Mouse (Mus musculus) MEL (cell line): Measurements from ENCODE around the gene Tarbp1. TPM values are rescaled to one million over a fixed set of nuclear protein-coding genes. Genes with fewer than 3 reads are reported as not detected.

ENCODE experiments used
- DNase-seq: peaks from one replicate; pipeline ENCODE4 v3.0.0; 2011; ENCODE audit warnings: low read depth, low spot score
- H3K27ac ChIP-seq: 2 replicates; pipeline ENCODE4 v1.5.1; 2012; ENCODE audit warnings: low read depth, mild to moderate bottlenecking, control low read depth, low read length, moderate library complexity; ENCODE audit not compliant: control insufficient read depth
- H3K27me3 ChIP-seq, 2 experiments: fragments of 150-350 bp in 1 of 2; sonication (generic) in 1 of 2; 2 replicates each; pipeline ENCODE4 v1.6.1; 2012; ENCODE audit warnings: low read length in 2 of 2, mild to moderate bottlenecking in 2 of 2, improper control_type of control experiment in 1 of 2, moderate library complexity in 1 of 2; ENCODE audit not compliant: insufficient read depth in 2 of 2, control insufficient read depth in 1 of 2
- H3K36me3 ChIP-seq, 2 experiments: 2 replicates each; pipeline ENCODE4 v1.6.1; 2012 to 2014; ENCODE audit warnings: low read length in 2 of 2, improper control_type of control experiment in 1 of 2, inconsistent platforms in 1 of 2, mild to moderate bottlenecking in 1 of 2; ENCODE audit not compliant: insufficient read depth in 2 of 2, control insufficient read depth in 1 of 2
- H3K4me1 ChIP-seq, 2 experiments: fragments of 150-350 bp in 1 of 2; sonication (generic) in 1 of 2; 2 replicates each; pipeline ENCODE4 v1.6.1; 2012; ENCODE audit warnings: low read length in 2 of 2, improper control_type of control experiment in 1 of 2, mild to moderate bottlenecking in 1 of 2; ENCODE audit not compliant: insufficient read depth in 2 of 2, control insufficient read depth in 1 of 2
- H3K4me3 ChIP-seq, 2 experiments: fragments of 150-350 bp in 1 of 2; sonication (generic) in 1 of 2; 2 replicates each; pipeline ENCODE4 v1.5.1; 2012; ENCODE audit warnings: low read depth in 2 of 2, low read length in 2 of 2, mild to moderate bottlenecking in 2 of 2, moderate library complexity in 2 of 2, control low read depth in 1 of 2, improper control_type of control experiment in 1 of 2; ENCODE audit not compliant: control insufficient read depth in 1 of 2, insufficient read depth in 1 of 2
- H3K79me2 ChIP-seq: 2 replicates; pipeline ENCODE4 v1.6.1; 2012; ENCODE audit warnings: mild to moderate bottlenecking, low read length, moderate library complexity; ENCODE audit not compliant: control insufficient read depth, poor library complexity, insufficient read depth
- H3K9ac ChIP-seq: 2 replicates; pipeline ENCODE4 v1.6.1; 2012; ENCODE audit warnings: low read depth, mild to moderate bottlenecking, control low read depth, low read length, moderate library complexity; ENCODE audit not compliant: control insufficient read depth, poor library complexity, severe bottlenecking
- H3K9me3 ChIP-seq: fragments of 150-350 bp; sonication (generic); replicated peaks from 2 replicates; pipeline ENCODE4 v1.6.1; 2012; ENCODE audit warnings: mild to moderate bottlenecking, low read length, improper control_type of control experiment, moderate library complexity; ENCODE audit not compliant: insufficient read depth
- CHD1 ChIP-seq: IDR thresholded peaks from 2 replicates; pipeline ENCODE4 v1.6.1; 2012; ENCODE audit warnings: low read depth, mild to moderate bottlenecking, inconsistent platforms, low read length, improper control_type of control experiment
- CTCF ChIP-seq, 3 experiments: IDR thresholded peaks in 2 of 3; conservative IDR thresholded peaks in 1 of 3; 2 replicates each; pipeline ENCODE4 v1.5.1; 2011 to 2012; ENCODE audit warnings: low read length in 3 of 3, low read depth in 2 of 3, mild to moderate bottlenecking in 2 of 3, improper control_type of control experiment in 1 of 3, inconsistent platforms in 1 of 3, mixed read lengths in 1 of 3, moderate library complexity in 1 of 3; ENCODE audit not compliant: control insufficient read depth in 1 of 3, insufficient read depth in 1 of 3, poor library complexity in 1 of 3, severe bottlenecking in 1 of 3
- E2F4 ChIP-seq: IDR thresholded peaks from 2 replicates; pipeline ENCODE4 v1.6.1; 2011; ENCODE audit warnings: low read depth, low read length, improper control_type of control experiment, borderline replicate concordance
- ELF1 ChIP-seq: IDR thresholded peaks from 2 replicates; pipeline ENCODE4 v1.6.1; 2014; ENCODE audit warnings: low read depth, mild to moderate bottlenecking, inconsistent platforms, low read length, improper control_type of control experiment, moderate library complexity
- ETS1 ChIP-seq: IDR thresholded peaks from 2 replicates; pipeline ENCODE4 v1.6.1; 2012; ENCODE audit warnings: low read depth, mild to moderate bottlenecking, inconsistent platforms, low read length, improper control_type of control experiment, moderate library complexity
- HCFC1 ChIP-seq: IDR thresholded peaks from 2 replicates; pipeline ENCODE4 v1.6.1; 2012; ENCODE audit warnings: low read depth, mild to moderate bottlenecking, inconsistent platforms, low read length, improper control_type of control experiment, moderate library complexity
- MAX ChIP-seq: IDR thresholded peaks from 2 replicates; pipeline ENCODE4 v1.6.1; 2011; ENCODE audit warnings: low read length, improper control_type of control experiment
- MYC ChIP-seq: IDR thresholded peaks from 2 replicates; pipeline ENCODE4 v1.6.1; 2011; ENCODE audit warnings: low read depth, mild to moderate bottlenecking, low read length, improper control_type of control experiment, moderate library complexity
- POLR2A ChIP-seq, 2 experiments: IDR thresholded peaks; 2 replicates each; pipeline ENCODE4 v1.6.1; 2011 to 2012; ENCODE audit warnings: low read length in 2 of 2, mild to moderate bottlenecking in 2 of 2, control low read depth in 1 of 2, improper control_type of control experiment in 1 of 2, low read depth in 1 of 2, moderate library complexity in 1 of 2; ENCODE audit not compliant: control insufficient read depth in 1 of 2, insufficient read depth in 1 of 2, poor library complexity in 1 of 2
- POLR2AphosphoS2 ChIP-seq: IDR thresholded peaks from 2 replicates; pipeline ENCODE4 v1.6.1; 2011; ENCODE audit warnings: low read length, improper control_type of control experiment
- RAD21 ChIP-seq: IDR thresholded peaks from 2 replicates; pipeline ENCODE4 v1.6.1; 2011; ENCODE audit warnings: mild to moderate bottlenecking, low read depth, low read length, improper control_type of control experiment
- RCOR1 ChIP-seq: IDR thresholded peaks from 2 replicates; pipeline ENCODE4 v1.6.1; 2012; ENCODE audit warnings: low read depth, mild to moderate bottlenecking, inconsistent platforms, low read length, improper control_type of control experiment
- SMC3 ChIP-seq: IDR thresholded peaks from 2 replicates; pipeline ENCODE4 v1.6.1; 2011; ENCODE audit warnings: low read depth, low read length, improper control_type of control experiment
- TBP ChIP-seq: IDR thresholded peaks from 2 replicates; pipeline ENCODE4 v1.8.0; 2011; ENCODE audit warnings: low read depth, low read length, improper control_type of control experiment
- USF1 ChIP-seq: IDR thresholded peaks from 2 replicates; pipeline ENCODE4 v1.6.1; 2014; ENCODE audit warnings: low read depth, mild to moderate bottlenecking, inconsistent platforms, low read length, improper control_type of control experiment, moderate library complexity
- USF2 ChIP-seq, 2 experiments: IDR thresholded peaks; 2 replicates each; pipeline ENCODE4 v1.6.1; 2011 to 2012; ENCODE audit warnings: improper control_type of control experiment in 2 of 2, low read length in 2 of 2, borderline replicate concordance in 1 of 2, inconsistent platforms in 1 of 2, low read depth in 1 of 2, mild to moderate bottlenecking in 1 of 2; ENCODE audit not compliant: insufficient read depth in 1 of 2
- ZC3H11A ChIP-seq: IDR thresholded peaks from 2 replicates; pipeline ENCODE4 v1.6.1; 2012; ENCODE audit warnings: low read depth, mild to moderate bottlenecking, inconsistent platforms, low read length, improper control_type of control experiment
- ZKSCAN1 ChIP-seq: IDR thresholded peaks from 2 replicates; pipeline ENCODE4 v1.6.1; 2012; ENCODE audit warnings: low read depth, mild to moderate bottlenecking, inconsistent platforms, low read length, improper control_type of control experiment, moderate library complexity
- ZMIZ1 ChIP-seq: IDR thresholded peaks from 2 replicates; pipeline ENCODE4 v1.6.1; 2012; ENCODE audit warnings: low read depth, mild to moderate bottlenecking, inconsistent platforms, low read length, improper control_type of control experiment, moderate library complexity
- ZNF384 ChIP-seq: IDR thresholded peaks from 2 replicates; pipeline ENCODE4 v1.6.1; 2012; ENCODE audit warnings: low read depth, mild to moderate bottlenecking, inconsistent platforms, low read length, improper control_type of control experiment
- polyA plus RNA-seq, 2 experiments: library from polyadenylated mRNA; stranded (reverse) in 1 of 2; unstranded in 1 of 2; fragments of >175 nt in 1 of 2; fragments of >200 nt in 1 of 2; gene quantifications; 2 replicates each; pipeline versions ENCODE4 v1.2.1 to v1.2.4; 2012; ENCODE audit warnings: low replicate concordance in 2 of 2, low read depth in 1 of 2; ENCODE audit not compliant: insufficient read length in 2 of 2, insufficient read depth in 1 of 2, missing spikeins in 1 of 2
- total RNA-seq: library from RNA; depleted of rRNA; stranded (reverse); fragments of 300-350 nt; gene quantifications from 2 replicates; pipeline ENCODE4 v1.2.3, GENCODE M21; 2012

Tarbp1 gene
- total and polyA plus RNA-seq, 3 experiments = 5.4 to 8.4 TPM; not detected in 1

GRCm38 (mm10) chr8:126461735-126462134, 13.1 kb downstream of the Tarbp1 start:
- Histone ChIP-seq H3K27me3 (no peaks in the 10 kb centered on the region), H3K36me3 (no peaks in the 10 kb centered on the region), H3K9me3 (no peaks in the 10 kb centered on the region), H3K79me2 (no peaks in the 10 kb centered on the region), H3K4me1 (no peaks in the 10 kb centered on the region), H3K27ac (no peak overlapping the region), H3K9ac (no peak overlapping the region), H3K4me3 (no peak overlapping the region)
- no peak for DNase-seq
- no peak for TF ChIP-seq TBP
- no peak for TF ChIP-seq POLR2AphosphoS2
- no peak for TF ChIP-seq E2F4
- no peak for TF ChIP-seq CHD1
- TF ChIP-seq ELF1 = no peak
- no peak for TF ChIP-seq RCOR1
- no peak for TF ChIP-seq ZNF384
- no peak for TF ChIP-seq MAX
- no peak for TF ChIP-seq CTCF (IDR thresholded peaks at IDR 0.05 in 2 of 3, conservative IDR thresholded peaks at IDR 0.05 in 1 of 3; ENCODE audit: control insufficient read depth in 1 of 3, insufficient read depth in 1 of 3, low read depth in 2 of 3, low read length in 3 of 3, poor library complexity in 1 of 3, severe bottlenecking in 1 of 3)
- TF ChIP-seq USF1 = no peak
- TF ChIP-seq POLR2A (IDR thresholded peaks at IDR 0.05; ENCODE audit: control insufficient read depth in 1 of 2, insufficient read depth in 1 of 2, low read depth in 1 of 2, low read length in 2 of 2, poor library complexity in 1 of 2) = no peak
- TF ChIP-seq ZC3H11A = no peak
- no peak for TF ChIP-seq MYC
- TF ChIP-seq ZKSCAN1 = no peak
- no peak for TF ChIP-seq HCFC1
- TF ChIP-seq ETS1 = no peak
- no peak for TF ChIP-seq USF2 (IDR thresholded peaks at IDR 0.05; ENCODE audit: borderline replicate concordance in 1 of 2, insufficient read depth in 1 of 2, low read depth in 1 of 2, low read length in 2 of 2)
- TF ChIP-seq RAD21 = no peak
- TF ChIP-seq ZMIZ1 = no peak

DNA sequence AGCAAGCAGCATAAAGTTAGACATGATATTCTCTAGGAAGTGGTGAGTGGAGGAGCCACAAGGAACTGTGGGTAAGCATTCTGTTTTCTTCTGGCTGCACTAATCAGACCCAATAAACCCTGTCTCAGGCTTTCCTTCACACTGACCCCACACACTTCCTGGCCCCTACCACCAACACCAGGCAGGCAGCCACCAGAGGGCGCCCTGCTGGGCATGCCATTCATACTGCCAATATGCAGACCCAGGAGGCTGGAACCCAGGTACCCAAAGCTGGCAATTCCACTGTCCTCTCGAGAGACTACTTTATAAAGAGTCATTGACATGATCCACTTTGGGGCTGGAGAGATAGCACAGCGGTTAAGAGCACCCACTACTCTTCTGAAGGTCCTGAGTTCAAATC, 14.6 kb downstream of the Tarbp1 start:
- no peaks in the 10 kb centered on the region for H3K27me3 ChIP-seq
- no peaks in the 10 kb centered on the region for H3K4me1 ChIP-seq
- H3K4me3 ChIP-seq = no peak overlapping the region
- DNase-seq = peak; percentile 28
- H3K9me3 ChIP-seq = no peaks in the 10 kb centered on the region
- no peaks in the 10 kb centered on the region for H3K79me2 ChIP-seq
- TF ChIP-seq CTCF (IDR thresholded peaks at IDR 0.05 in 2 of 3, conservative IDR thresholded peaks at IDR 0.05 in 1 of 3; ENCODE audit: control insufficient read depth in 1 of 3, insufficient read depth in 1 of 3, low read depth in 2 of 3, low read length in 3 of 3, poor library complexity in 1 of 3, severe bottlenecking in 1 of 3) = peak; percentile 54 to 81 (median 60)
- no peak for TF ChIP-seq ZC3H11A
- TF ChIP-seq SMC3 = peak; percentile 43
- H3K9ac ChIP-seq = no peak overlapping the region
- H3K27ac ChIP-seq = no peak overlapping the region
- no peaks in the 10 kb centered on the region for H3K36me3 ChIP-seq
